Mouse (Mus musculus): ENCODE data around the gene Pcnx.
A peak's percentile ranks its signal among the peaks of the same experiment; 100 is the strongest.

Gene Pcnx

DNA sequence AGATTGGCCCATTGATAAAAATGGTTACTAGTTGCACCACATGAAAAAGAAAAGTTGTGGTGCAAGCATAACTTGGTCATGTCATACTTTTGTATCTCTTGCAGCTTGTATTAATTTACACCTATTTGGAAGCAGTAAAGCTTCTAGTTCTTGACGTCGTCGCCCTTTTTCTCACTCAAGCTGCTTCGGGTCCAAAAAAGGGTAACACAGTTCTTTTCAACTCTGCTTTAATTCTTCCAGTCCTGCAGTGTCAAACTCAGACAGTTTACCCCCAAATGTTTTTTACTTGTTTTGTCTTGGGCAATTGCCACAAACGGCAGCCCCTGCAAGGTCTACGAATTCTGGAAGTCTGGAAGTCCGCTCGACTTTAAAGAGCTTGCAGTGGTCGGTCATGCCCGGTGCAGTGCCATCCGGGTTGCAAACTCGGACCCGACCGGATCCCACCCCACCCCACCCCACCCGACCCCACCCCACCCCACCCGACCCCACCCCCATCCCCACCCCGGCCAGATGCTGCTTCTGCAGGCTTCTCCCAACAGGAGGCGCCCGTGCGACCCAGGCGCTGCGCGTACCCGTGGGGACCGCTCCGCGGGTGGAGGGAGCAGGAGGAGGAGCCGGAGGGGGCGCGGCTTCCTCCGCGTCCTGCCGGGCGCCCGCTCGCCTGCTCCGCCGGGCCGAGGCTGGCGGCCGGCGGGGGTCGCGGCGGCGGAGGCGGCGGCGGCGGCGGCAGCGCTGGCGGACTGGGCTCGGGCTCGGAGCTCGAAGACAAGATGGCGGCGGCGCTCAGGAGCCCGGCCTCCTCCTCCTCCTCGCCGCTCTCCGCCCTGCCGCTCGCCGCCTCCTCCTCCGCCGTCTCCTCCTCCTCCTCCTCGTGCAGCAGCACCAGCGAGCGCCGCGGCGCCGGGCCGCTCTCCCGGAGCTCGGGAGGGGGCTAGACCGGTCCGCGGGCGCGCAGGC lies at the start of gene Pcnx:
Pcnx (plus strand) TSS at position 673 of the 957 bp plus-strand sequence.
- no peak for DNase-seq (ENCODE audit: low read depth)

DNA sequence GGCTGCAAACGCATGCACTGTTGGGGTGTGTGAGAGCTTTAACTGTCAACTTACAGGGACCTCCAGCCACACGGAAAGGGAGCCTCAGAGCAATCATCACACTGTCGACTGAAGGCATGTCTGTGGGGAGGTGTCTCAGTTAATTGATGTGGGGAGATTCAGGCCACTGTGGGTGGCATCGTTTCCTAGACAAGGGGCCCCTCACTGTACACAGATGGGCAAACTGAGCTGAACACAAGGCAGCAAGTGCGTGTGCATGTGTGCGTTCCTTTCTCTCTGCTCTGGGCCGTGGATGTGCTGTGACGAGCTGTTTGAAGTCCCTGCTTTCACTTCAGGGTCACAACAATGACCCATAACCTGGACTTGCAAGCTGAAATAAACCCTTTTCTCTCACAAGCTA lies 49.4 kb upstream of the Pcnx start:
- DNase-seq (ENCODE audit: low read depth), result no peak

DNA sequence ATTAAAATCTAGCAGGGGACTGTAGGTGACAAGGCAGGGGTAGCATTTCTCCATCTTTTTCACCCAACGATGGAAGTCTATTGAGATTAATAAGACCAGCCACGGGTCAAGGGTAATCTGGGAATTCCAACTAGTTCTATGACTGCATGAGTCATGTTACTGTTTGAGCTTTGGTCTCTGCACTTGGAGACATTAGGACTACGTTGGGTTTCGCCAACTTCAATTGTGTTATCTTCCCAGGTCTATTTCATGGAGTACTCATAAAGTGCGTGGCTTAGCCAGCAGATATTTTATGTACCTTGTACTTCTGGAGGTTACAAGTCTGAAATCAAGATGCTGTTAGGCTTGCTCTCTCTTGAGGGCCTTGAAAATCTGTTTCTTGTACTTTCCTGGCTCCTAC lies 45.1 kb upstream of the Pcnx start:
- no peak for DNase-seq (ENCODE audit: low read depth)

GRCm38 (mm10) chr12:81816330-81817125 lies 43.3 kb upstream of the Pcnx start:
- DNase-seq (ENCODE audit: low read depth), result no peak

- DNase-seq (ENCODE audit: low read depth), result no peak
Observed at GRCm38 (mm10) chr12:81817126-81817505, 42.7 kb upstream of the Pcnx start.

DNA sequence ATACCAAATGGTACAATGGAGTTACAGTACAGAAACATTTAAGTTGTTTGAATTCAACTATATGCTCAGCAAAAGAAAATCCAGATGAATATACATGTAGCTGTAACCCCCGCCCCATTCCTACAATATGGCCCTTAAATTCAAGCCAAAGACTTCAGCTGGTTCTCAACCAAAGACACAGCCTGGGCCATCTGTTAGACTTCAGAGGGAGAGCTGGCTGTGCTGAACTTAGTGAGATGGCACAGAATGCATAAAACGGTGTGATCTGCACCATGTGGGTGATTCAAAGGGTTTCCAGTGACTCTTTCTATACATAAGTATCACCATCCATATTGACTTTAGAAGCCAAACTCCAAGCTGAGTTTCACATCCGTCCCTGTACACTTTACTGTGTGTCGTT lies 39.1 kb upstream of the Pcnx start:
- no peak for DNase-seq (ENCODE audit: low read depth)

DNA sequence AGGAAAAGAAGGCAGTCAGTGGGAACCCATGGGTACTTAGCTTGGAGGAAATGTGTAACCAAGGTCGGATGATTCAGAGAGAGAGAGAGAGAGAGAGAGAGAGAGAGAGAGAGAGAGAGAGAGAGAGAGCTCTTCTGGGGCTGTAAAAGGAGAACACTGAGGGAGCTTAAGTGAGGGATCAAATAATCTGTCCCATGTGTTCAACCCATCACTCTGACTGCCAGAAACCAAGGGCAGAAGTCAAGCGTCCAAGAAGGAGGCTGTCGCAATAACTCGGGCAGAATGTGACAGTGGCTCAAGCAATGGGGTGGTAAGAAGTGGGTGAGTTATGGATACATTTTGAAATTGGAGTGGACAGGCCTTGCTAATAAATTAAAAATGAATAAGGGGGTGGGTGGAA lies 37.6 kb upstream of the Pcnx start:
- DNase-seq (ENCODE audit: low read depth), result no peak

DNA sequence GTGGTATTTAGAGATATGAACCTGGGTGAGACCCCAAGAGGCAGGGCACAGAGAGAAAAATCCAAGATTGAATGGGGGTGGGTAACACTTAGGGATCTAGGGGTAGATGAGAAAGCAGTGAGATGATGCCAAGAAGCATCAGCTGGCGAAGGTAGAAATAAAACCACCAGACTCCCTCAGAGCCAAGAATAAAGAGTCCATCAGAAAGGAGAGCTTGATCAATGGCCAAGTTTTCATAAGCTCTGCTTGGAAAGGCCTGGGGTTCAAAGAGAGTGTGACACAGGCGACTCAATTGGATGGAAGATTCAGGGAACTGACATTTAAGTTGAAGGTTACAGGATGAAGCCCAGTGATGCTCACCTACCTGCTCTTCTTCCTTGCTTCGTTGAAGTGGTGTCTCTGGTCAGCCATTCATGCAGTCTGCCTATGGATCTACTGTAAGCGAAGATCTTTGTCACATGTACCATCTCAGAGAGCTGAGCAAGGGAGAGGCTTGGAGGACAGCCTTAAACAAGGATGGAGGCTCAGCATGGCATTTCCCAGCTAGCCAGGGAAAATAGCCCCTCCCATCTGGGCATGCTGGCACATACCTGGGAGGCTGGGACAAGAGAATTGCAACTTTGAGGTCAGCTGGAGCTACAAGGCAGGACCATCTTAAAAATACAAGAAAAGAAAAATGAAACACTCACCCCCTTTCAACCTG lies 36.9 kb upstream of the Pcnx start:
- DNase-seq (ENCODE audit: low read depth), result no peak

- no peak for DNase-seq (ENCODE audit: low read depth)
Observed at GRCm38 (mm10) chr12:81828355-81828754, 31.5 kb upstream of the Pcnx start.

- DNase-seq (ENCODE audit: low read depth), result no peak
Observed at GRCm38 (mm10) chr12:81832039-81832738, 27.6 kb upstream of the Pcnx start.

DNA sequence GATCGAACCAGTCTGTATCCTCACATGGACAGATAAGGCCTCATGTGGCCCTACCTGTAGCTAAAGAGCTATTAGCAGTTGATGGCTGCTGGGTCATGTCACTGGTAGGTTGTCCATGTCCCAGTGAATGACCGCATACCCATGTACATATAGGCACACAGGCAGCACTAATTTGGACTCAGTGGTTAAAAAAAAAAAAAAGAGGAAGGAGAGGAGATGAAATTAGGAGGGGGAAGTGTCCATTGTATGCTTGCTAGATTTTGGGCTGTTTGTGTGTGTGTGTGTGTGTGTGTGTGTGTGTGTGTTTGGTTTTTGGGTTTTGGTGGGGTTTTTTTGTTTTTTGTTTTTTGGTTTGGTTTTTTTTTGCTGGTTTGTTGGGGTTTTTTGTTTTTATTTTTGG lies 26.7 kb upstream of the Pcnx start:
- DNase-seq (ENCODE audit: low read depth), result no peak

DNA sequence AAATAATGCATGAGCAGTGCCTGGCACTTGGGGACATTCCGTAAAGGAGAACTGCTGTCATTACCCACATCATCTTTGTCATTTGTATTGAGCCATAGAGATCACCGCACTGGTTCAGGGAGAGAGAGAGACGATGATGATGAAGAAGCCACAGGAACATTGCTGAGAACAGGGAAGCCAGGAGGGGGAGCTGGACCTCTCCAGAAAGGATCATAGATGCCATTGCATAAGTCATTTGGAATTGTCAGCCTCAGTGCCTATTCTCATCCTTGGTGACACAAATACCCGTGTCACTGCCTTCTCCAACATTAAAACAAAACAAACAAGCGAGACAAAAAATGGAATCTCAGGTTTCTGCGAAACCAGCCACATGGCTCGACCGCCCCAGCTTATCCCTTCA lies 23.7 kb upstream of the Pcnx start:
- no peak for DNase-seq (ENCODE audit: low read depth)

DNA sequence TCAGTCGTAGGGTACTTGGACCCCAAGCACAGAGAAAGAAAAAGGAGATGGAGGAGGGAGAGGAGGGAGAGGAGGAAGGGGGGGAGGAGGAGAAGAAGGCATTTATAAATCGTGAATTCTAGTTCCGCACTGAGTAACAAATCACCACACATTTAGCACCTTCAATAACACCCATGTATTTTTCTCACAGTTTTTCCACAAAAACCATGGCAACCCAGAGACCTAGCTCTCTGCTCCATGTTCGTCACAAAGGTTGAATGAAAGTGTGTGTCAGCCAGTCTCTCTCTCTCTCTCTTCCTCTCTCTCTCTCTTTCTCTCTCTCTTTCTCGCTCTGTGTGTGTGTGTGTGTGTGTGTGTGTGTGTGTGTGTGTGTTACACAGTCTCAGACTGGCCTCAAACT lies 22.4 kb upstream of the Pcnx start:
- no peak for DNase-seq (ENCODE audit: low read depth)

GRCm38 (mm10) chr12:81839663-81840062 lies 20.2 kb upstream of the Pcnx start:
- no peak for DNase-seq (ENCODE audit: low read depth)

DNA sequence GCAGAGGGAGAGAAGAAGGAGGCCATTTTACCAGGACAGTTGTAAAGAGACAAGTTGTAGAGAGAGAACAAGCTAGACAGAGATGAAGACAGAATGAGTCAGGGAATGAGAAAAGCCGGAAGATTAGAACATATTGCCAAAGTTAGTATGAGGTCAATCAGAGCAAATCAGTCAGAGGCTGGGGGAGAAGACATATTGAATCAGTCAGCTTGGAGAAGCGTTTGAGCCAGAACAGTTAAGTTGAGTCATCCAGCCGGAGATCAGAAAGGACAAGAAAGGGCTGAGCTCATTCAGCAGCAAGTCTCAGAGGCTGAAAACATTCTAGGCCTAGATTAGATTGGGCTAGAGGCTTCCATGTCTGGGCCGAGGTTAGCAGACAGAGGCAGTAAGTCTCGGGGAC lies 18.8 kb upstream of the Pcnx start:
- DNase-seq (ENCODE audit: low read depth), result no peak

DNA sequence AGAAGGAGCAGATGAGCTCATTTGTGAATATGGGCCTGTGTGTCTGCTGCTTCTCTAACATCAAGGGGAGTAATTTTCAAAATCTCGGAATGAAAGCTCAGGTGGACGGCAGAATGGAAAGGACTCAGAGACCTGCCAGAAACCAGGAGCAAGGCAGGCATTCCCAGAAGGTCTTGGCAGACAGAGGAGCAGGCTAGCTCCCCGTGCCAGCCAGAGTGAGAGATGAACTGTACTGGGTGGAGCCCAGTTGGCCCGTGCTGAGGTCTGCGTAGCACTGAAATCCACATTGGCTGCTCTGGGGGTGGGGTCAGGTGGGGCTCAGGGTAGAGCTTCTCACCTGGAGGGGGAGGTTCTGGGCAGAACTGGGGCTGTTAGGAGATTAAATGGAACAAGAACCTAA lies 16.3 kb upstream of the Pcnx start:
- DNase-seq (ENCODE audit: low read depth), result no peak

GRCm38 (mm10) chr12:81844572-81844971 lies 15.3 kb upstream of the Pcnx start:
- no peak for DNase-seq (ENCODE audit: low read depth)

- DNase-seq (ENCODE audit: low read depth), result no peak
Observed at GRCm38 (mm10) chr12:81844981-81845380, 14.8 kb upstream of the Pcnx start.

DNA sequence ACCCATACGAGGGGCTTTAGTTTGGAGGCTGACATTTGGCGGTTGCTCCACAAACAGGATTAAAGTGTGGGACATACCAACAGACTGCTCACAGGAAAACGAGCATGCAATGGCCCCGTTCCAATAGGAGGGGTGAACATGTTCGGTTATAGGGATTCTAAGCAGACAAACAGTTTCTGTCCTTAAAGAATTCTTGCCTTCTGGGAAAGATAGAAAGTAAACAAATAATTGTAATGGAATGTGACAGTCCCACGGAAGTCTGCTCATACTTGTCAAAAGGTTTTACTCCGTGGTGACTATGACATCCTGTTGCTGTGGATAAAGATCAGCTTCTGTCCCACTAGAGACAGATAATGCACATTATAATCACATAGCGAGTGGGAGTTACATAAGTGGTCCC lies 10.2 kb upstream of the Pcnx start:
- DNase-seq (ENCODE audit: low read depth), result no peak

GRCm38 (mm10) chr12:81852551-81852950 lies 7.3 kb upstream of the Pcnx start:
- peak; percentile 76 for DNase-seq (ENCODE audit: low read depth)

DNA sequence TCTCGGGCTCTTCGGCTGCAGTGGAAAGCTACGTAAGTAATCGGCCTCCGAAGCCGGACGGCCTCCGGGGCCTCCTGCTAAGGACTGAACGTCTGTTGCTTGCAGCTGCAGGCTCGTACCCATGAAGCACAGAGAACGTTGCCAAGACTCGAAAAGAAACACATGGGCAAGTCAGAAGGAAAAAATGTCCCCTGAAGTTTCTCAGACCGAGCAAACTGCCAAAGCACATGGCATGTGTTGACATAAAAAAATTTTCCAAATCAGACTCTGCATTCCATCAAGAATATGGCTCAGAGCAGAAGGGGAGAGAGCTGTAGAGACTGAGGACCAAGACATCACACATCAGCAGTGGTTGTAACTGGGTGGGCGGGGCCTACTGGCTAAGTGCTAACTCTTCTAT lies 6.8 kb upstream of the Pcnx start:
- peak; percentile 96 for DNase-seq (ENCODE audit: low read depth)

GRCm38 (mm10) chr12:81853543-81853942 lies 6.3 kb upstream of the Pcnx start:
- no peak for DNase-seq (ENCODE audit: low read depth)

All from fibroblast of lung, adult 2 months (primary cell).